Mouse (Mus musculus) myocyte (in vitro differentiated cells): ENCODE data around the gene Sult5a1. TPM values are rescaled to one million over a fixed set of nuclear protein-coding genes. Genes with fewer than 3 reads are reported as not detected.
"Not testable (repeated sequence)": the region's sequence is repeated elsewhere in the genome, so short reads cannot be mapped to it uniquely, and the experiment has no call there.

Experiments used
- H3K27me3 ChIP-seq: one replicate; pipeline ENCODE4 v1.6.1; 2011; ENCODE audit not compliant: control insufficient read depth, insufficient read depth, insufficient read length
- H3K36me3 ChIP-seq: one replicate; pipeline ENCODE4 v1.6.1; 2011; ENCODE audit not compliant: control insufficient read depth, insufficient read depth
- H3K4me2 ChIP-seq: one replicate; pipeline ENCODE4 v1.6.1; 2011; ENCODE audit warnings: low read depth, control low read depth
- H3K4me3 ChIP-seq: one replicate; pipeline ENCODE4 v1.5.1; 2011; ENCODE audit warnings: mild to moderate bottlenecking, control low read depth, moderate library complexity
- H3K79me2 ChIP-seq: one replicate; pipeline ENCODE4 v1.6.1; 2011; ENCODE audit not compliant: control insufficient read depth, insufficient read depth
- H3ac ChIP-seq: one replicate; pipeline ENCODE4 v1.6.1; 2011; ENCODE audit not compliant: control insufficient read depth, insufficient read length
- CEBPB ChIP-seq: IDR thresholded peaks from 2 replicates; pipeline ENCODE4 v1.6.1; 2011; ENCODE audit warnings: mild to moderate bottlenecking, moderate library complexity; ENCODE audit not compliant: poor library complexity, insufficient read depth, severe bottlenecking
- E2F4 ChIP-seq: IDR thresholded peaks from one replicate; pipeline ENCODE4 v1.6.1; 2011; ENCODE audit warnings: mild to moderate bottlenecking, control low read depth, moderate library complexity; ENCODE audit not compliant: insufficient read depth
- MAX ChIP-seq: IDR thresholded peaks from one replicate; pipeline ENCODE4 v1.6.1; 2011; ENCODE audit warnings: low read depth, mild to moderate bottlenecking, control low read depth
- MYOD1 ChIP-seq, 3 experiments: IDR thresholded peaks; one replicate each; pipeline ENCODE4 v1.6.1; 2011; ENCODE audit warnings: control low read depth in 2 of 3, low read depth in 2 of 3, mild to moderate bottlenecking in 2 of 3, moderate library complexity in 1 of 3; ENCODE audit not compliant: insufficient read length in 2 of 3, control insufficient read depth in 1 of 3
- MYOG ChIP-seq, 3 experiments: IDR thresholded peaks; one replicate each; pipeline ENCODE4 v1.6.1; 2011; ENCODE audit warnings: control low read depth in 2 of 3, low read depth in 2 of 3, mild to moderate bottlenecking in 2 of 3; ENCODE audit not compliant: insufficient read length in 2 of 3, control insufficient read depth in 1 of 3, insufficient read depth in 1 of 3
- POLR2A ChIP-seq: IDR thresholded peaks from one replicate; pipeline ENCODE4 v1.6.1; 2011; ENCODE audit warnings: low read depth, mild to moderate bottlenecking, control low read depth, moderate library complexity; ENCODE audit not compliant: insufficient read length
- POLR2AphosphoS2 ChIP-seq: IDR thresholded peaks from one replicate; pipeline ENCODE4 v1.6.1; 2011; ENCODE audit warnings: low read depth, control low read depth; ENCODE audit not compliant: insufficient read length
- REST ChIP-seq: IDR thresholded peaks from one replicate; pipeline ENCODE4 v1.6.1; 2011; ENCODE audit warnings: mild to moderate bottlenecking, control low read depth, moderate library complexity; ENCODE audit not compliant: insufficient read depth, insufficient read length
- SRF ChIP-seq: IDR thresholded peaks from one replicate; pipeline ENCODE4 v1.6.1; 2011; ENCODE audit warnings: low read depth; ENCODE audit not compliant: control insufficient read depth, insufficient read length
- TCF12 ChIP-seq: IDR thresholded peaks from one replicate; pipeline ENCODE4 v1.6.1; 2011; ENCODE audit warnings: mild to moderate bottlenecking, control low read depth; ENCODE audit not compliant: poor library complexity, insufficient read depth, severe bottlenecking
- TCF3 ChIP-seq: IDR thresholded peaks from one replicate; pipeline ENCODE4 v1.6.1; 2011; ENCODE audit warnings: low read depth, control low read depth; ENCODE audit not compliant: insufficient read length
- USF1 ChIP-seq: IDR thresholded peaks from one replicate; pipeline ENCODE4 v1.6.1; 2011; ENCODE audit warnings: low read depth, mild to moderate bottlenecking, control low read depth, moderate library complexity
- polyA plus RNA-seq: library from polyadenylated mRNA; unstranded; fragments of >200 nt; fragmentation: generic; extraction: Trizol; gene quantifications from one replicate; pipeline ENCODE4 v1.2.1, GENCODE M21; 2012; ENCODE audit warnings: missing spikeins

The Sult5a1 gene
- 0.08 TPM for polyA plus RNA-seq

GRCm38 (mm10) chr8:123157888-123158465 lies at the start of gene Sult5a1:
Gene Sult5a1, minus strand, starts transcription at chr8:123158315.
- no peak for TF ChIP-seq USF1
- TF ChIP-seq POLR2AphosphoS2, result no peak
- no peak for TF ChIP-seq POLR2A
- no peak for TF ChIP-seq CEBPB
- no peak for TF ChIP-seq TCF3
- TF ChIP-seq MYOD1 (IDR thresholded peaks at IDR 0.05; ENCODE audit: control insufficient read depth in 1 of 3, insufficient read length in 2 of 3, low read depth in 2 of 3), result no peak
- no peak for TF ChIP-seq MYOG (IDR thresholded peaks at IDR 0.05; ENCODE audit: control insufficient read depth in 1 of 3, insufficient read depth in 1 of 3, insufficient read length in 2 of 3, low read depth in 2 of 3)
- TF ChIP-seq SRF, result no peak
- TF ChIP-seq MAX, result no peak
- TF ChIP-seq E2F4, result no peak
- TF ChIP-seq REST, result no peak
- no peak for TF ChIP-seq TCF12
- no peak within 1 kb of the TSS for H3K4me3 ChIP-seq

GRCm38 (mm10) chr8:123203571-123203970 lies 45.5 kb upstream of the Sult5a1 start:
- TF ChIP-seq REST (no peak), TCF12 (no peak), TCF3 (no peak), CEBPB (no peak), MAX (no peak), MYOD1 (IDR thresholded peaks at IDR 0.05; ENCODE audit: control insufficient read depth in 1 of 3, insufficient read length in 2 of 3, low read depth in 2 of 3) (no peak), E2F4 (no peak)
- Histone ChIP-seq H3K36me3 (peaks cover 10% of the 10 kb centered on the region), H3K4me2 (no peak overlapping the region), H3K27me3 (peaks cover 3% of the 10 kb centered on the region), H3K4me3 (no peak overlapping the region), H3ac (no peak overlapping the region), H3K79me2 (no peaks in the 10 kb centered on the region)

More at GRCm38 (mm10) chr8:123157888-123158465, at the start of gene Sult5a1:
- H3K27me3 ChIP-seq, result no peaks in the 10 kb centered on the region
- H3ac ChIP-seq, result no peak within 1 kb of the TSS
- H3K36me3 ChIP-seq, result no peaks in the 10 kb centered on the region
- no peaks in the 10 kb centered on the region for H3K79me2 ChIP-seq
- no peak within 1 kb of the TSS for H3K4me2 ChIP-seq

- Histone ChIP-seq H3ac (no peak overlapping the region), H3K4me3 (no peak overlapping the region), H3K79me2 (no peaks in the 10 kb centered on the region), H3K27me3 (peaks cover 3% of the 10 kb centered on the region), H3K36me3 (peaks cover 6% of the 10 kb centered on the region), H3K4me2 (no peak overlapping the region)
- TF ChIP-seq USF1 (no peak), POLR2AphosphoS2 (no peak), MAX (no peak), TCF3 (no peak)
These were observed 44.2 kb upstream of the Sult5a1 start for GRCm38 (mm10) chr8:123202288-123202687.

GRCm38 (mm10) chr8:123199864-123200263 lies 41.7 kb upstream of the Sult5a1 start:
- Histone ChIP-seq H3K79me2 (no peaks in the 10 kb centered on the region), H3K36me3 (no peaks in the 10 kb centered on the region), H3K4me3 (no peak overlapping the region), H3ac (no peak overlapping the region), H3K27me3 (peaks cover 3% of the 10 kb centered on the region), H3K4me2 (no peak overlapping the region)
- TF ChIP-seq MAX (no peak), USF1 (no peak), E2F4 (no peak), MYOG (IDR thresholded peaks at IDR 0.05; ENCODE audit: control insufficient read depth in 1 of 3, insufficient read depth in 1 of 3, insufficient read length in 2 of 3, low read depth in 2 of 3) (no peak), POLR2AphosphoS2 (no peak), MYOD1 (IDR thresholded peaks at IDR 0.05; ENCODE audit: control insufficient read depth in 1 of 3, insufficient read length in 2 of 3, low read depth in 2 of 3) (no peak), SRF (no peak), REST (no peak), POLR2A (no peak), TCF3 (no peak), TCF12 (no peak), CEBPB (no peak)

GRCm38 (mm10) chr8:123197016-123197415 lies 38.9 kb upstream of the Sult5a1 start:
- not testable (repeated sequence) for H3K79me2 ChIP-seq, H3K4me3 ChIP-seq, H3K36me3 ChIP-seq, H3K4me2 ChIP-seq, H3ac ChIP-seq, H3K27me3 ChIP-seq
